Mouse (Mus musculus): ENCODE measurements around the gene Cyp2c55. TPM values are rescaled to one million over a fixed set of nuclear protein-coding genes. Genes with fewer than 3 reads are reported as not detected.

Gene Cyp2c55
- polyA plus RNA-seq, 1 experiment from 2014 or later = not detected

Small RNAs within 50 kb of the gene (microRNA-seq; reads per million reads assigned to microRNA genes)
- not detected for gene Gm23800

Other genes starting within 250 kb of the Cyp2c55 start
- 5.7 and 6.0 TPM in 2 replicates for gene Noc3l, start 187.8 kb upstream of the Cyp2c55 start, polyA plus RNA-seq (2016; fragmentation: Nextera tagmentation; extraction: Ambion mirVana)
- gene Tbc1d12, start 170.4 kb upstream of the Cyp2c55 start, polyA plus RNA-seq (2016; fragmentation: Nextera tagmentation; extraction: Ambion mirVana) = 2.3 and 3.1 TPM in 2 replicates
- 35.8 and 37.0 TPM in 2 replicates for gene Hells, start 76.1 kb upstream of the Cyp2c55 start, polyA plus RNA-seq (2016; fragmentation: Nextera tagmentation; extraction: Ambion mirVana)
- not detected in 2 replicates for gene Cyp2c65, start 54.0 kb downstream of the Cyp2c55 start, polyA plus RNA-seq (2016; fragmentation: Nextera tagmentation; extraction: Ambion mirVana)
- not detected in 2 replicates for gene Cyp2c66, start 106.9 kb downstream of the Cyp2c55 start, polyA plus RNA-seq (2016; fragmentation: Nextera tagmentation; extraction: Ambion mirVana)